Mouse (Mus musculus) stomach, postnatal 0 days (tissue): ENCODE results near the gene Olfr13. TPM values are rescaled to one million over a fixed set of nuclear protein-coding genes. Genes with fewer than 3 reads are reported as not detected.
"Not testable (repeated sequence)": the region's sequence is repeated elsewhere in the genome, so short reads cannot be mapped to it uniquely, and the experiment has no call there.

Experiments used
- ATAC-seq: fragments of 200-750 bp; cut with Nextera tagmentation; 2 replicates; pipeline ENCODE4 v1.8.0; 2017; ENCODE audit not compliant: low FRiP score, low TSS enrichment
- DNase-seq: peaks from one replicate; pipeline ENCODE4 v3.0.0-alpha.2; 2016; ENCODE audit warnings: low spot score
- H3K27ac ChIP-seq: fragments of 300-500 bp; sonication (generic); replicated peaks from 2 replicates; pipeline ENCODE4 v1.5.1; 2014; ENCODE audit warnings: mild to moderate bottlenecking, control low read depth
- H3K27me3 ChIP-seq: fragments of 300-500 bp; sonication (generic); 2 replicates; pipeline ENCODE4 v1.6.1; 2014; ENCODE audit warnings: low read length; ENCODE audit not compliant: control insufficient read depth, insufficient read depth
- H3K36me3 ChIP-seq: fragments of 300-500 bp; sonication (generic); 2 replicates; pipeline ENCODE4 v1.6.1; 2014; ENCODE audit warnings: low read length, mixed read lengths; ENCODE audit not compliant: control insufficient read depth, insufficient read depth
- H3K4me1 ChIP-seq: fragments of 300-500 bp; sonication (generic); replicated peaks from 2 replicates; pipeline ENCODE4 v1.6.1; 2014; ENCODE audit warnings: antibody characterized with exemption; ENCODE audit not compliant: control insufficient read depth, insufficient read depth
- H3K4me2 ChIP-seq: fragments of 300-500 bp; sonication (generic); replicated peaks from 2 replicates; pipeline ENCODE4 v1.6.1; 2014; ENCODE audit warnings: low read depth, mild to moderate bottlenecking, control low read depth, moderate library complexity
- H3K4me3 ChIP-seq: fragments of 300-500 bp; sonication (generic); 2 replicates; pipeline ENCODE4 v1.5.1; 2014; ENCODE audit warnings: low read depth, low read length, control low read depth
- H3K9ac ChIP-seq: fragments of 300-500 bp; sonication (generic); 2 replicates; pipeline ENCODE4 v1.6.1; 2014; ENCODE audit warnings: mild to moderate bottlenecking, low read length, control low read depth, mixed read lengths
- H3K9me3 ChIP-seq: fragments of 300-500 bp; sonication (generic); 2 replicates; pipeline ENCODE4 v1.6.1; 2016; ENCODE audit warnings: low read length; ENCODE audit not compliant: control insufficient read depth
- CTCF ChIP-seq: IDR thresholded peaks from 2 replicates; pipeline ENCODE4 v1.5.1; 2016; ENCODE audit warnings: antibody characterized with exemption, low read depth, mild to moderate bottlenecking, moderate library complexity
- EP300 ChIP-seq: optimal IDR thresholded peaks from 2 replicates; pipeline ENCODE3; 2016; ENCODE audit warnings: antibody characterized with exemption
- WGBS: fragments of 180-500 bp; shearing (Covaris S2); extraction: QIAGEN DNeasy Blood & Tissue Kit; methylation state at CpG from one replicate; pipeline ENCODE4 v1.1.7; 2014; 5-methylcytosine and 5-hydroxymethylcytosine counted together
- polyA plus RNA-seq: library from polyadenylated mRNA; unstranded; fragments of >200 nt; fragmentation: Nextera tagmentation; extraction: Ambion mirVana; gene quantifications from 2 replicates; pipeline ENCODE4 v1.2.1, GENCODE M21; 2015

Olfr13 gene
- 0.04 TPM in 1 of 2 replicates, not detected in the other for polyA plus RNA-seq

DNA sequence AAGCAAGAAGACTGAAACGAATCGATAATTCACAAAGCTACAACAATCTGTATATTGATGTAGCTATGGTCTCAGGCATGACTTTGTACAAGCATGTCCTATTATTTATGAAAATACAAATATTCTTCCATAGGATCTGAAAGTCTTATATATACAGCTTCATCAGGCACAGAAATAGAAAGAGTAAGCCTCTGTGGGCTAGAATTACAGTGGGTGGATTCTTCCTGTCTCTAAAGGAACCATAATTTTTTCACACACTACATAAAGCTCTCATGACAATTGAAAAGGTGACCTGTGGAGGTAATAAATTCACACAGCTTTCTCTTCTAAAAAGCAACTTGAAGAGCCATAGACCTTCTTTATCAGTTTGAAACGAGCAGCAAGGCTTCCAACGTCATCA, at the start of gene Olfr13:
Gene Olfr13 (plus strand): TSS at position 301 of the 400 bp plus-strand sequence.
- no peak within 1 kb of the TSS for H3K4me2 ChIP-seq
- no peak within 1 kb of the TSS for H3K27ac ChIP-seq
- ATAC-seq (no peak), DNase-seq (no peak)
- no peaks in the 10 kb centered on the region for H3K27me3 ChIP-seq
- no peak within 1 kb of the TSS for H3K4me3 ChIP-seq
- 54% methylated on average over 4 of the region's 4 CpGs for whole genome bisulfite sequencing
- no peaks in the 10 kb centered on the region for H3K9me3 ChIP-seq
- no peaks in the 10 kb centered on the region for H3K4me1 ChIP-seq
- no peak for TF ChIP-seq CTCF
- no peak within 1 kb of the TSS for H3K9ac ChIP-seq
- H3K36me3 ChIP-seq = no peaks in the 10 kb centered on the region

DNA sequence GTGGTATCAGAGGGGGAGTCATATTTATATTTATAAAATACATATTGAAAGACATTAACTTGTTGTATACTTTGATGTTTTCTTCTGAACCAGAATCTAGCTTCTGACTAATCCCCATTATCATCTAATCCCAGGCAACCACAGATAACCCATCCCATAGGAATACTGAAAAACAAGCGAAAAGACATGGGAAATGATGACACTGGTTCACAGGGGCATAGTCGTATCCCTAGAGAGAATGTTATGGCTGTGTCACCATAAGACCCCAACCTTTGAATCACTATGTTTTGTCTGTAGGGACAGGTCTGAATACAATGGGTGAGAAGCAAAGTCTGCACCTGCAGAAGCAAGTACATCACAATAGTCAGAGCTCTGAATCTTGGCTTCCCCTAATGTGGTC, 25.7 kb upstream of the Olfr13 start, which contains the start of gene Olfr237-ps1:
Gene Olfr237-ps1 (plus strand): TSS at position 301 of the 400 bp plus-strand sequence.
- H3K9me3 ChIP-seq, ATAC-seq, H3K4me1 ChIP-seq, H3K27me3 ChIP-seq, H3K27ac ChIP-seq, H3K9ac ChIP-seq, DNase-seq, H3K36me3 ChIP-seq, H3K4me2 ChIP-seq, H3K4me3 ChIP-seq: not testable (repeated sequence)
- 79% methylated on average over 2 of the region's 2 CpGs for WGBS

DNA sequence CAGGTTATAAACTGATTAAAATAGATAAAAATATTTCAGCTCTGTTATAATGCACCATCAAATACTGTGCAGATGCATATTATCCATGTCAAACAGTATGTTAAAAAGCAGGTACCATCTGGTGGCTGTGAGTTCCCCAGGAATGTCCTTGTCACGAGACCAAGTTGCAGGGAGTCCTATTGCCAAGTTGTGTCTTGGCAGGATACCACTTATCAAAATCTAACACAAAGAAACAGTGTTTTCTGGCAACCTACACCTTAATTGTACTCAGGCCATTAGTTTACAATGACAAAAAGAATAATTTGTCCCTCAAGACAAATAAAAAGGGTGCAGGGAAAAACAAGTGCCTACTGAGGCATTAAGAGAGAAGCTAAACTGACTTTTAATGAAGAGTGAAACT, 12.4 kb upstream of the Olfr13 start:
- H3K27ac ChIP-seq = no peak overlapping the region
- no peak for TF ChIP-seq EP300
- H3K4me2 ChIP-seq = no peak overlapping the region
- H3K4me3 ChIP-seq = no peak overlapping the region
- no peaks in the 10 kb centered on the region for H3K36me3 ChIP-seq
- no peak for DNase-seq
- no peak for ATAC-seq
- no peak overlapping the region for H3K9ac ChIP-seq
- H3K9me3 ChIP-seq = no peaks in the 10 kb centered on the region
- H3K4me1 ChIP-seq = no peaks in the 10 kb centered on the region
- H3K27me3 ChIP-seq = no peaks in the 10 kb centered on the region
- WGBS = 64% methylated on average over 1 of the region's 1 CpGs

DNA sequence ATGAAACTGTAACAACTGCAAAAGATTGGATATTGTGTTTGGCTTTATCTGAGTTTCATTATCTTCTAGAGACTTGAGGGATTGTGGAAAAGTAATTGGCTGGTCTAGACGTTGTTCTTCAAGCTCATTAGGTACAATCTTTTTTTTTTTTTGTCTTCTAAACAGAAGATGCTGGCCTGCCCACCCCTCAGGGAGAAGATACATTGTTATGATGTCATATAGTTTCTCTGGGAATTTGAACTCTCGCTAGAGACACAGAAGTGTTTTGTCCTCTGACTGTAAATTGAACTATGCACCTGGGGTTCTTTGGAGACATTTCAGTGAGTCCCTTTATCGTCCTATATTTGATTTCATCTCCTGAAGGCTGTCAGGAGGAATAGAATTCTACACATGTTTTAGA, 9.0 kb upstream of the Olfr13 start, which contains the start of gene Olfr437:
Gene Olfr437 (plus strand): TSS at position 301 of the 400 bp plus-strand sequence.
- no peak within 1 kb of the TSS for H3K4me2 ChIP-seq
- H3K9ac ChIP-seq = no peak within 1 kb of the TSS
- H3K4me1 ChIP-seq = no peaks in the 10 kb centered on the region
- H3K27me3 ChIP-seq = no peaks in the 10 kb centered on the region
- DNase-seq (no peak), ATAC-seq (no peak)
- WGBS = 60% methylated on average over 3 of the region's 3 CpGs
- no peak for TF ChIP-seq CTCF
- TF ChIP-seq EP300 = no peak
- no peak within 1 kb of the TSS for H3K4me3 ChIP-seq
- H3K27ac ChIP-seq = no peak within 1 kb of the TSS
- no peaks in the 10 kb centered on the region for H3K9me3 ChIP-seq
- H3K36me3 ChIP-seq = no peaks in the 10 kb centered on the region

DNA sequence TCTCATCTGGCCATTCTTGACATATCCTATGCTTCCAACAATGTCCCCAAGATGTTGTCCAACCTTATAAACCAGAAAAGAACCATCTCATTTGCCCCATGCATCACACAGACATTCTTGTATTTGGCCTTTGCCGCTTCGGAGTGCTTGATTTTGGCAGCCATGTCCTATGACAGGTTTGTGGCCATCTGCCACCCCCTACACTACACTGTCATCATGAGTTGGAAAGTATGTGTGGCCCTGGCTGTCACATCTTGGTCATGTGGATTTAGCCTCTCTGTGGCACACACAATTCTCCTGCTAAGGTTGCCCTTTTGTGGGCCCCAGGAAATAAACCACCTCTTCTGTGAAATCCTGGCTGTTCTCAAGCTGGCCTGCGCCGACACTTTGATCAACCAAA, 4.7 kb upstream of the Olfr13 start:
- 84% methylated on average over 4 of the region's 4 CpGs for WGBS
- TF ChIP-seq CTCF (no peak), EP300 (no peak)
- no peaks in the 10 kb centered on the region for H3K4me1 ChIP-seq
- no peak overlapping the region for H3K9ac ChIP-seq
- DNase-seq (no peak), ATAC-seq (no peak)
- H3K4me2 ChIP-seq = no peak overlapping the region
- no peaks in the 10 kb centered on the region for H3K27me3 ChIP-seq
- H3K9me3 ChIP-seq = no peaks in the 10 kb centered on the region
- no peak overlapping the region for H3K27ac ChIP-seq
- H3K4me3 ChIP-seq = no peak overlapping the region
- H3K36me3 ChIP-seq = no peaks in the 10 kb centered on the region

DNA sequence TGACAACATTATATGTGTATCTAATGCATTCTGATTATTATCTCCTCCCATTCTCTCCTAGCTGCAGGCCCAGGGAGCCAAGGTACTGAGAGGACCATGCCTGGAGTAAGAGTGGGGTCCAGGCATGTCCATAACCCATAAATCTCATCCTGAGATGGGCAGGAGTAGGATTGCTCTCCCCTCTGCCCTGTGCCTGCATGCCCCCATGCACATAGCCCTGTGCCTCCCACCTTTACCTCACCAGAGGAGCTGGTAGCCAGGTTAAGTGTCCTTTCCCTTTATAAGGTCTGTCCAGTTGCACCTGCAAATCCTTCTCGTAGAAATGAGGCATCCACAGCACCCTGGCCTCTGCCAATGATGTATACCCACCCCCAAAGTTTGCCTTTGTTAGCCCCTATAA, 6.2 kb downstream of the Olfr13 start:
- H3K36me3 ChIP-seq = no peaks in the 10 kb centered on the region
- H3K27ac ChIP-seq = no peak overlapping the region
- ATAC-seq = no peak
- 73% methylated on average over 1 of the region's 1 CpGs for WGBS
- no peak overlapping the region for H3K9ac ChIP-seq
- H3K4me3 ChIP-seq = no peak overlapping the region
- TF ChIP-seq EP300 (no peak), CTCF (no peak)
- H3K4me2 ChIP-seq = no peak overlapping the region
- DNase-seq = no peak
- H3K27me3 ChIP-seq = no peaks in the 10 kb centered on the region
- no peaks in the 10 kb centered on the region for H3K9me3 ChIP-seq
- no peaks in the 10 kb centered on the region for H3K4me1 ChIP-seq
